Mouse (Mus musculus): ENCODE data around the gene Rufy1. TPM values are rescaled to one million over a fixed set of nuclear protein-coding genes. Genes with fewer than 3 reads are reported as not detected.
A peak's percentile ranks its signal among the peaks of the same experiment; 100 is the strongest.

Gene Rufy1
- polyA plus RNA-seq (2015; fragmentation: Nextera tagmentation; extraction: Ambion mirVana): 15.1 and 18.6 TPM in 2 replicates

DNA sequence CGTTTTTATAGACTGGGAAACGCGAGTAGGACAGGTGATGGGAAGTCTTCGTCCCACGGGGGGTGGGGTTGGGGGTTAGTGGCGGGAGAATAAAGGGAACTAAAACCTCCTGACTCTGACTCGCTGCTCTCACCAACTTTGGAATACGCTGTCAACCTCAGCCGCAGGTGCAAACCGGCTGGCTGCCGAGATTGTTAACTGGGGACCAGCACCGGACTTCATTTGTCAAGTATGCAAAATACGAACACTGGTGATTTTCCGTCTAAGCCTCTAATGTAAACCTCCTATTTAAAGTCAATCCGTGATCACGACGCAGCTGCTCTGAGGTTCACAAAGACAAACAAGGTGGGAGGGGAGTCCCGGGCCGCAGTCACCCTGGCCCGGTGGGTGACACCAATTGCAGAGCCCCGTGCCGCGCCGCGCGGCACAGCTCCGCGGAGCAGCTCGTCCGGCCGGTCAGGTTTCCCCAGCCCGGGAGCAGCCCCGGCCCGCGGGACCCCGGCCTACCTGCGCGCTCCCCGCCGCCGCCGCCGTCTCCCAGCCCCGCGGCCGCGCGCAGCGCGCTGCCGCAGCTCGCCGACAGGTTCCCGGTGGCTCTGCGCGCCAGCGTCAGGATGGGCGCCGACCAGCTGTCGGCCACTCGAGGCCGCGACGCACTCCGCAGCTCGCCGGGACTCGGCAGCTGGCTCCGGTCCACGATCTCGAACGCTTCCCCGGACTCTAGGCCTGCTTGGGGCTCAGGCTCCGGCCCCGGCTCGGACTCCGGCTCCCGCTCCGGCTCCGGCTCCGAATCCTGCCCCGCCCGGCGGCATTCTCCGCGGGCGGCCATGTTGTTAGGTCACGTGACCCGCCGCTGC lies at the start of gene Rufy1:
Gene Rufy1 (minus strand): TSS at position 849 of the 857 bp plus-strand sequence.

DNA sequence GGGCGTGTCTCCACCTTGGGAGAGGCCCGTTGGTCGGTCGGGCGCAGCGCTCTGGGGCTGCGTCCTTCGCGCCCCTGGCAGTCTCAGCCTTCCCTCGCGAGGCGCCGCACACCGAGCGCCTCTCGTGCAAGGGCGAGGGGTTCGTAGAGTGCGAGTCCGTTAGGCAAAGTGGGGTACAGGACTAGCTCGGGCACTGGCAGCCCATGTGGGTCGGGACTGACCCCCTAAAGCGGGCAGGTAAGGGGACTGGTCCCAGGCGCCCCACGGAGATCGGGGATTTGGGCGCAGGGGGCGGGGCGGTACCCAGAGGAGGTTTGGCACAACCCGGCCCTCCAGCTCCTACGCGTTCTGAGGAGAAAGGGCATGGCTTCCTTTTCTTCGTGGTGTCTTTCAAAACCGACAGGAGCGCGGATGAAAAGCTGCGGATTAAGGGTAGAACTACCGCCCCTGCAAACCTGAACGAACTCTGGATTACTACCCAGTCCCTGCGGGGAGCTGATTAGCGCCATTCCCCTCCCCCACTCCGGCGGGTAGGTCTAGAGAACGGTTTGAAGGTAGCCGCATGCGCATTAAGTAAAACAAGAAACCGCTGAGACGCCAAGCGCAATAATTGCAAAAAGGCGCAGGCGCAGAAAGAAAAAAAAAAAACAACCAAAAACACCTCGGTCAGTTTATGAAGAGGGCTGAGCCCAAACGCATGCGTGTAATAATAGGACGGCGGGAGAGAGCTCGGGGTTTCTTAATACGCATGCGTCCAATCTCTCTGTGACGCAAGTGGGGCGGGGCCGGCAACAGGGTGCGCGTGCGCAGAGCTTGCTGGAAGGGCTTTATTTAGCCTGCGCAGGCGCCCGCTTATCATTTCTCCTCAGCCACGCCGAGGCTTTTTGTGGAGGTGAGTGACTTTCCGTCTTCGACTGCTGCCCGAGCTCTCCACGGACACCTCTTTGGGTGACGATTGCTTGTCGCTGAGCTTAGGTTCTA lies 53.7 kb downstream of the Rufy1 start, which contains the start of gene Hnrnph1:
Gene Hnrnph1 (plus strand): TSS at position 80 of the 981 bp plus-strand sequence.

GRCm38 (mm10) chr11:50354162-50354561 lies 76.8 kb downstream of the Rufy1 start, which contains the start of gene Cby3:
Gene Cby3 (plus strand): TSS chr11:50354462.

MicroRNA genes within 50 kb of the gene (microRNA counts, 519-probe panel; counts per million panel counts)
- 296 counts per million, percentile 58 among the panel's probes with 10 or more counts for microRNA mmu-miR-804

Small RNA genes lying within 50 kb of the gene (microRNA-seq; reads per million reads assigned to microRNA genes)
- gene Mir804: 0 reads per million in 2 experiments

Other genes with a start within 250 kb of the Rufy1 start
- 279 and 303 TPM in 2 replicates for gene Sqstm1, start 220.3 kb downstream of the Rufy1 start, polyA plus RNA-seq (2015; fragmentation: Nextera tagmentation; extraction: Ambion mirVana)
- 13.2 and 15.9 TPM in 2 replicates for gene Mgat4b, start 220.2 kb downstream of the Rufy1 start, polyA plus RNA-seq (2015; fragmentation: Nextera tagmentation; extraction: Ambion mirVana)
- gene Ltc4s, start 192.5 kb downstream of the Rufy1 start, polyA plus RNA-seq (2015; fragmentation: Nextera tagmentation; extraction: Ambion mirVana): 4.4 and 26.5 TPM in 2 replicates
- gene Maml1, start 138.8 kb downstream of the Rufy1 start, polyA plus RNA-seq (2015; fragmentation: Nextera tagmentation; extraction: Ambion mirVana): 2.4 and 2.5 TPM in 2 replicates
- 95.8 and 106 TPM in 2 replicates for gene Canx, start 105.5 kb downstream of the Rufy1 start, polyA plus RNA-seq (2015; fragmentation: Nextera tagmentation; extraction: Ambion mirVana)
- gene Cby3, start 76.7 kb downstream of the Rufy1 start, polyA plus RNA-seq (2015; fragmentation: Nextera tagmentation; extraction: Ambion mirVana): 0.19 and 0.22 TPM in 2 replicates
- gene Hnrnph1, start 54.1 kb downstream of the Rufy1 start, polyA plus RNA-seq (2015; fragmentation: Nextera tagmentation; extraction: Ambion mirVana): 106 and 116 TPM in 2 replicates
- gene Adamts2, start 171.0 kb upstream of the Rufy1 start, polyA plus RNA-seq (2015; fragmentation: Nextera tagmentation; extraction: Ambion mirVana): 10.9 and 12.3 TPM in 2 replicates